Mouse (Mus musculus) liver, embryonic 12.5 days (tissue): ENCODE measurements around the gene Fmnl1. TPM values are rescaled to one million over a fixed set of nuclear protein-coding genes. Genes with fewer than 3 reads are reported as not detected.

Experiments
- ATAC-seq: fragments of 200-750 bp; cut with Nextera tagmentation; 2 replicates; pipeline ENCODE4 v1.8.0; 2017; ENCODE audit warnings: moderate number of reproducible peaks, mild to moderate bottlenecking, moderate library complexity
- H3K27ac ChIP-seq: fragments of 300-500 bp; sonication (generic); 2 replicates; pipeline ENCODE4 v1.5.1; 2016; ENCODE audit warnings: mild to moderate bottlenecking
- H3K27me3 ChIP-seq: fragments of 300-500 bp; sonication (generic); replicated peaks from 2 replicates; pipeline ENCODE4 v1.6.1; 2016; ENCODE audit warnings: mild to moderate bottlenecking, moderate library complexity
- H3K36me3 ChIP-seq: fragments of 300-500 bp; sonication (generic); 2 replicates; pipeline ENCODE4 v1.6.1; 2016; ENCODE audit warnings: mild to moderate bottlenecking, moderate library complexity
- H3K4me1 ChIP-seq: fragments of 300-500 bp; sonication (generic); 2 replicates; pipeline ENCODE4 v1.6.1; 2016
- H3K4me2 ChIP-seq: fragments of 300-500 bp; sonication (generic); 2 replicates; pipeline ENCODE4 v1.6.1; 2016; ENCODE audit warnings: mild to moderate bottlenecking, moderate library complexity
- H3K4me3 ChIP-seq: fragments of 300-500 bp; sonication (generic); 2 replicates; pipeline ENCODE4 v1.5.1; 2016; ENCODE audit warnings: mild to moderate bottlenecking, moderate library complexity
- H3K9ac ChIP-seq: fragments of 300-500 bp; sonication (generic); 2 replicates; pipeline ENCODE4 v1.6.1; 2016; ENCODE audit warnings: mild to moderate bottlenecking, moderate library complexity
- H3K9me3 ChIP-seq: fragments of 300-500 bp; sonication (generic); replicated peaks from 2 replicates; pipeline ENCODE4 v1.6.1; 2016; ENCODE audit warnings: mild to moderate bottlenecking, moderate library complexity
- WGBS: fragments of 180-500 bp; shearing (Covaris S2); methylation state at CpG from one replicate; pipeline ENCODE4 v1.1.7; 2016; ENCODE audit not compliant: insufficient replicate concordance; 5-methylcytosine and 5-hydroxymethylcytosine counted together
- polyA plus RNA-seq: library from polyadenylated mRNA; unstranded; fragments of >200 nt; fragmentation: Nextera tagmentation; extraction: Ambion mirVana; gene quantifications from 2 replicates; pipeline ENCODE4 v1.2.1, GENCODE M21; 2016

The Fmnl1 gene
- polyA plus RNA-seq, 1 experiment from 2014 or later = 5.2 TPM

DNA sequence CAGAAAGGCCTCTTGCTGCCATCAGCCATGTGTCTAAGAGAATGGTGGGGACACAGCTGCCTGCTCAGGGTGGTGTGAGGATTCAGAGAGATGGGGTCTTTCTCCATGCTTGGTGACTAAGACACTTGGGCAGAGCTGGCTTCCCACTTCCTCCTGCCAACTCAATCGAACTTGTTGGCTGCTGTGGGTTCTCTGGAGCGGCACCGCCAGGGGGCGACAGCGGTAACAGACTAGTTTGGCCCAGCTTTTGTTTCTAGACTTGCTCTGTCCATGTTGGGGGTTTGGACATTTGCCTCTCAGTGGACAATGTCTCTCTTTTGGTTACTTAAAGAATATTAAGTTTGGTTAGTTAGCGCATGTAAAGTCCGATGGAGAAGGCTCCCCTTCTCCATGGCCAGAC is 62.1 kb downstream of the Fmnl1 start:
- peaks cover 32% of the 10 kb centered on the region for H3K36me3 ChIP-seq
- H3K9me3 ChIP-seq = no peaks in the 10 kb centered on the region
- no peak overlapping the region for H3K27ac ChIP-seq
- H3K9ac ChIP-seq = no peak overlapping the region
- H3K4me2 ChIP-seq = no peak overlapping the region
- WGBS = 24% methylated on average over 7 of the region's 7 CpGs
- no peaks in the 10 kb centered on the region for H3K27me3 ChIP-seq
- H3K4me1 ChIP-seq = no peaks in the 10 kb centered on the region
- no peak for ATAC-seq
- H3K4me3 ChIP-seq = no peak overlapping the region

DNA sequence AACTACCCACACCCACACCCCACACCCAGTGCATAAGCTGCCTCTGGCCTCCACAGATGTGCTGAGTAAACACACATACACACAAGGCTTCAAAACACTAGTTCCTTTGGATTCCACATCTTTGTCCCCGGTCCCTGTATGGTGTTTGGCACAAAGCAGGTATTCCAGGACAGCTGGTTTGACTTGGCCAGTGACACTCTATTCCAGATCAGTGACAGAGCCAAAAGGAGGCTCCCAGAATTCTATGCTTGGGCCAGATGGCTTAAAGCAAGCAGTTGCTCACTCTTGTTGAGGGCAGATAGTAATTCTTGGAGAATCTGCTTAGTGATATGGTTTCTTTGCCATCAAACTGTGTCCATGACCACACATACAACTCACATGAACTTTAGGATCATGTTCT is 63.5 kb downstream of the Fmnl1 start:
- H3K36me3 ChIP-seq = peaks cover 37% of the 10 kb centered on the region
- no peak for ATAC-seq
- no peak overlapping the region for H3K4me3 ChIP-seq
- H3K4me1 ChIP-seq = no peaks in the 10 kb centered on the region
- no peak overlapping the region for H3K4me2 ChIP-seq
- no peaks in the 10 kb centered on the region for H3K9me3 ChIP-seq
- no peak overlapping the region for H3K27ac ChIP-seq
- H3K27me3 ChIP-seq = no peaks in the 10 kb centered on the region
- 55% methylated on average over 1 of the region's 1 CpGs for WGBS
- H3K9ac ChIP-seq = no peak overlapping the region

DNA sequence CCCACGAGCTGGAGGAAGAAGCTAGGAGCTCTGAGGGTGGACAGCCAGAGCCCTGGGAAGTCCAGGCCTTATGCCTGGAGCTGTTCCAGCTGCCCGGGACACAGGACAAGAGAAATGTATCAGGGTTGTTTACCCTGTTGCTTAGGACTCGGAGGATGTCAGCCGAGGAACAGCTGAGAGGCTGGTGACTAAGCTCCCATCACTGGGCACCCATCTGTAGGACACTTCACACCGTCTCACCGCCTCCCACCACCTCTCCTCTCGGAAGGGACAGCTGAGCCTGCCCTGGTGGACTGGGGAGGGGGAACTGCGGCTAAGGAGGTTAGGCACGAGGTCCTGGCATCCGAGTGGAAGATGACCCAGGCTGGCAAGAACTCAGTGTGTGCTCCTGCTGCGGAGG is 64.8 kb downstream of the Fmnl1 start:
- WGBS = 58% methylated on average over 11 of the region's 11 CpGs
- H3K27ac ChIP-seq = no peak overlapping the region

DNA sequence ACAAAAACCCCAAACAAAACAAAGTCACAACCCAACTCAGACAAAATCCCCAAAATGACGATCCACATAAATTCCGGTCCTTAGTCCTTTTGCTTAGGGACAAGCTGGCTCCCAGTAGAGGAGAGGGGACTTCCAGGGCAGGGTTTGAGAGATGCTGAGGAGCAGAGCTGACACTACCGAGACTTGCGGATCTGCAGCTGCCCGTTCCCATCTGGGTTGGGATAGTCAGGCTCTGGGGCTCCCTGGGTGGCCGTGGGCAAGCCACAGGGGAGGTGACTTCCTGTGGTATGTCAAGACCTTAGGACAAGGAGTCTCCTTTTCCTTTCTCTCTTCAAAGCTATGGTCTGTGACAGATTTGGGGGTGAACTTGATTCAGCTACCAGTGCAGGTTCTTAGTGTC is 65.5 kb downstream of the Fmnl1 start:
- 74% methylated on average over 6 of the region's 6 CpGs for WGBS
- H3K27me3 ChIP-seq = no peaks in the 10 kb centered on the region

More for the DNA sequence above, 64.8 kb downstream of the Fmnl1 start:
- no peaks in the 10 kb centered on the region for H3K27me3 ChIP-seq
- H3K4me1 ChIP-seq = peaks cover under 1% of the 10 kb centered on the region; the same call in 1 of the 2 replicates
- H3K4me2 ChIP-seq = no peak overlapping the region
- no peak for ATAC-seq
- no peaks in the 10 kb centered on the region for H3K9me3 ChIP-seq
- peaks cover 25% of the 10 kb centered on the region for H3K36me3 ChIP-seq
- H3K9ac ChIP-seq = no peak overlapping the region
- H3K4me3 ChIP-seq = no peak overlapping the region

DNA sequence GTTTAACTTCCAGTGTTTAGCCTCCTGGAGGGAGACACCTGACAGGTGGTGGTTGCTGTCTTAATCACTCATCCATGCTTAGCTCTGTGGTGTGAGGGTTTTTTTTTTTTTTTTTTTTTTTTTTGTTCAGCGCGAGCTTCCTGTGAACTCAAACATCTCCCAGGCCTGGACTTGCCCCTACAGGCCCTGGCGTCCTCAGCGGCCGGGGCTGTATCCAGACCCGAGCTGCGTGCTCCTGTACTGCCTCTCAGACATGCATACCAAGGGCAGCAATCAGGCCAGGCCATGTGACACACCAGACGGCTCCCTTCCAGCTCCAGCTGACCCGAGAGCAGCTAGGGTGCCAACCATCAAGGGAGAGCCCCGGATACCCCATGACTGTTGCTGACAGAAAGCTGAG is 66.0 kb downstream of the Fmnl1 start:
- H3K4me2 ChIP-seq = no peak overlapping the region
- peaks cover 20% of the 10 kb centered on the region for H3K36me3 ChIP-seq
- no peak for ATAC-seq
- 72% methylated on average over 10 of the region's 10 CpGs for WGBS
- H3K4me3 ChIP-seq = no peak overlapping the region
- H3K9ac ChIP-seq = no peak overlapping the region
- H3K4me1 ChIP-seq = peaks cover 6% of the 10 kb centered on the region
- no peak overlapping the region for H3K27ac ChIP-seq
- H3K27me3 ChIP-seq = no peaks in the 10 kb centered on the region
- H3K9me3 ChIP-seq = no peaks in the 10 kb centered on the region

More for the DNA sequence above, 65.5 kb downstream of the Fmnl1 start:
- Histone ChIP-seq H3K36me3 (peaks cover 20% of the 10 kb centered on the region), H3K4me1 (peaks cover 6% of the 10 kb centered on the region), H3K4me3 (no peak overlapping the region), H3K9me3 (no peaks in the 10 kb centered on the region), H3K27ac (no peak overlapping the region), H3K4me2 (no peak overlapping the region), H3K9ac (no peak overlapping the region)
- no peak for ATAC-seq

DNA sequence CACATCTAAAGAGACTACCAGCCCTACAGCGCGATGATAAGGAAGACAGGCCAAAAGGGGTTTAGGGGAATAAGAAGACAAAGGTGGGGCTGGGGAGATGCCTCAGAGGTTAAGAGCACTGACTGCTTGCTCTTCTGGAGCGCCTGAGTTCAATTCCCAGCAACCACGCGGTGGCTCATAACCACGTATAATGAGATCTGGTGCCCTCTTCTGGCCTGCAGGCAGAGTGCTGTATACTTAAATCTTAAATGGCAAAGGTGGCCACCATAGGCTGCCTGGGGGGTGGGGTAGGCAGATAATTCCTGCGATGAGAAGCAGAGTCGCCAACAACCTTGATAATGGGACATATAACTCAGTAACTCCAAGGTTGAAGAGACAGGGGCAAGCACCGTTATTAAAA is 66.8 kb downstream of the Fmnl1 start:
- Histone ChIP-seq H3K36me3 (peaks cover 20% of the 10 kb centered on the region), H3K9ac (no peak overlapping the region), H3K4me1 (peaks cover 6% of the 10 kb centered on the region), H3K27ac (no peak overlapping the region), H3K27me3 (no peaks in the 10 kb centered on the region), H3K4me2 (no peak overlapping the region), H3K9me3 (no peaks in the 10 kb centered on the region), H3K4me3 (no peak overlapping the region)
- no peak for ATAC-seq
- 54% methylated on average over 9 of the region's 9 CpGs for WGBS

DNA sequence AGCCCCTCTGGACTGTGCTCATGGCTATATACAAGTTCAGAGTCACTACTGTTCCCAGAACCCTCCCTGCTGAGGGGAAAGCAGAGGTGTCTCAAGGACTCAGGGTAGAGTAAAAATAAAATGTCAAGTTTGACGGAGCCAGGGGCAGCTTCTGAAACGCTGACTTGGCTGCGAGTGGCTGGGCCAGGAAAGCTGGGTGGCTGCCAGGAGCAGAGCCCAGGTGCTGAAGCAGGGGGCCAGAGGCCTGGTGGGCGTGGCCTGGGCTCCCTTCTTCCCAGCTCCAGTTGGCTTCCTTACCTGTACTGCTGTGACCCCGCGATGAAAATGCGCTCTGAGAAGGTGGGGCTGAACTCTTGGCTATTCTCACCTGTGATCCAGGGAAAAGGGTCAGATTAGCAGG is 69.8 kb downstream of the Fmnl1 start:
- ATAC-seq = no peak
- Histone ChIP-seq H3K36me3 (peaks cover 20% of the 10 kb centered on the region), H3K9me3 (no peaks in the 10 kb centered on the region), H3K4me2 (no peak overlapping the region), H3K27ac (no peak overlapping the region), H3K27me3 (no peaks in the 10 kb centered on the region), H3K4me3 (no peak overlapping the region), H3K4me1 (peaks cover 7% of the 10 kb centered on the region), H3K9ac (no peak overlapping the region)
- WGBS = 38% methylated on average over 7 of the region's 7 CpGs

DNA sequence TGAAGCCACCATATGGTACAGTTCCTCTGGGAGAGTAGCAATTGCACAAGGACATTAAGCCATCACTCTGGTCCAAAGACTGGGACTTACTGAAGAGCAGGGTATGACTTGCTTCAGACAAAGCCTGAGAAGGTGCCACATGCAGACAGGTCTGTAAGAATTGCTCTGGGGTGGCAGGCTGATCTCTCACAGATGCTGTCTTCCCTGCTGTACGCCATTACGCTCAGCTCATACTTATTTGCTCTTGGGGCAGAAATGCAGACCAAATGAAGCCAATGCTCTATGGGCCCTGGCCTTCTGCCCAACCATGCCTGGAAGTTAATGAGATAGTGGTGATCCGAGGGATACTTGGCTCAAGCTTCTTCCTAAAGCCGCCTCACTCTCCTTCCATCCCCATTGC is 73.9 kb downstream of the Fmnl1 start:
- H3K36me3 ChIP-seq = no peaks in the 10 kb centered on the region
- H3K27me3 ChIP-seq = no peaks in the 10 kb centered on the region
- no peak overlapping the region for H3K4me3 ChIP-seq
- no peak overlapping the region for H3K27ac ChIP-seq
- H3K9me3 ChIP-seq = no peaks in the 10 kb centered on the region
- 82% methylated on average over 4 of the region's 4 CpGs for WGBS
- no peak for ATAC-seq
- H3K9ac ChIP-seq = no peak overlapping the region
- no peak overlapping the region for H3K4me2 ChIP-seq
- peaks cover 21% of the 10 kb centered on the region for H3K4me1 ChIP-seq

DNA sequence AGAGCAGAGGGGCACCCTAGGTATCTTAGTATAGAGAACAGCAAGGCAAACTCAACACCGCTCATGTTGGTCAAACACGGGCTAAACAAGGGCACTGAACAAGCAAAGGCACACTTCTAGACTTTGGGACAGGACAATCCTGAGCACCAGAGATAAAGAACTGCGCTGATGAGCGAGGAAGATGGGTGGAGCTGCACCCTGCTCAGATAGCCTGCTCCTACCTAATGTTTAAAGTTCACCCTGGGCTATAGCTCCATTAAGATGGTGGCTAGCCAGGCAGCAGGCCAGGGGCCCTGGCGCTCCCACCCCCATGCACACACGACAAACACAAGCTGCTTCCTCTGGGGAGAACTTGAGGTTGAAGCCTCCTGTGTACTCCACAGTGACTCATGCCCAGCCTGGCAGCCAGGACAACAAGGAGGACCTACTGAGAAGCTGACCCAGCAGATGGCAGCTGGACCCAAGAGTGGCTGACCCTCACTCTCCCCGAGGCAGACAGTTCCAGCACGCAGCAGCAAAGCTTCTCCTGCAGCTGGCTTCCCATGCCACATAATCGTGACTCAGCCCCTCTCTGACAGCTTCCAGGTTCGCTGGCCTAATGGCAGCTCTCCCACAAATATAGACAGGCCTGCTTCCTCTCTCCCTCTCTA is 75.3 kb downstream of the Fmnl1 start:
- no peaks in the 10 kb centered on the region for H3K36me3 ChIP-seq
- peaks cover 15% of the 10 kb centered on the region for H3K4me1 ChIP-seq
- no peak overlapping the region for H3K9ac ChIP-seq
- H3K27me3 ChIP-seq = no peaks in the 10 kb centered on the region
- ATAC-seq = 0 out of 2 replicates have a peak, but pooled peaks have one; percentile 27
- WGBS = 30% methylated on average over 10 of the region's 10 CpGs
- no peaks in the 10 kb centered on the region for H3K9me3 ChIP-seq
- H3K4me2 ChIP-seq = no peak overlapping the region
- 0 out of 2 replicates have a peak overlapping the region, but pooled peaks have one; percentile 24 for H3K27ac ChIP-seq
- no peak overlapping the region for H3K4me3 ChIP-seq

DNA sequence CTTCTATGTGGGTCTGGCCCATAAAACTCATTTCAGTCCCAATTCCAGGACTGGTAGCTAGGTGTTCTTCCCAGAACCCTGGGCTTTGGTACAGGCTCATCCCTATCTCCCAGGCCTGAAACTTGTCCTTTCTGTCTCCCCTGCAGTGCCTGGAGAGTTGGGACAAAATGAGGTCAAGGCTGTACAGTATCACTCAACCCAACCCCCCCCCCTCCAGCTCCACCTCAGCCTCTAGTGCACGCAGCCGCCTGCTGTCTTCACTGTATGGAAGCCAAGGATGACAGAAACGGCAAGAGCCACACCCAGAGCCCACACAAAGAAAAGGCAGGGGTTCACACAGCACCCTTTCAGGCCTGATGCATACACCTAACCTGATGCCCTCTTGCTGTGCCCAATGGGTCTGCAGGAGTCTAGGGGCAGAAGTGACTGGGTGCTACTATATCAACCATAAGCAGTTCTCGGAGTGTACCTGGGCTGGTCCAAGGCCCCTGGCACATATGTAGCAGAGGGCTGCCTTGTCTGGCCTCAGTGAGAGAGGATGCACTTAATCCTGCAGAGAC is 75.9 kb downstream of the Fmnl1 start:
- Histone ChIP-seq H3K4me2 (no peak overlapping the region), H3K27ac (0 out of 2 replicates have a peak overlapping the region, but pooled peaks have one; percentile 24), H3K27me3 (no peaks in the 10 kb centered on the region), H3K9me3 (no peaks in the 10 kb centered on the region), H3K9ac (no peak overlapping the region), H3K4me1 (peaks cover 15% of the 10 kb centered on the region), H3K4me3 (no peak overlapping the region), H3K36me3 (no peaks in the 10 kb centered on the region)
- ATAC-seq = no peak
- WGBS = 61% methylated on average over 4 of the region's 4 CpGs

DNA sequence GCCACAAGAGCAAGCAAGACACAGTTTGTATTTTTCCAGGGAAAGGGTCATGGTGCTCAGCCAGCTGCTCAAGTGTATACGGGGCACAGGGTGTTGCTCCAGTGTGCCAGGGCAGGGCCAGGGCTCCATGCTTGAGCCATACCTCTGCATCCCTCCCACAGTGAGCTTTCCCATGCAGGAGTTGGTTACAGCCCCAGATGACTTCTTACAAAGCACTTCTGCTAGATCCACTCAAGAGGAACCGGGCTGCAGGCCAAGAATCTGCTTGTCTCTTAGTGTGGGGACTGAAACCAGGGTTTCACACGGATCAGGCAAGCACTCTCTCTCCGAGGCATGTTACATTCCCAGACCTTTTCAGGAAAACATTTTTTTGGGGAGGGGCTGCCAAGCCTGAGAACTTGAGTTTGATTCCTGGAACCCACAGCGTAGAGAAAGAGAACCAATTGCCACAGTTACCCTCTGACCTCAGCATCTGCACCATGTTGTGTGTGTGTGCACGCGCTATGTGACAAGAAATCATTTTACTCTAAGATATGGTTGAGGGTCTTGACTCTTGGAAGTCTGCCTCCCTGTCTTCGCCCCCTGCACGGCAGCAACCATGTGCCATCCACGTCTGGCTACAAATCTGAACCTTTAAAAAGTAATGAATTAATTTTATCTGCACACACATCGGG is 76.7 kb downstream of the Fmnl1 start:
- Histone ChIP-seq H3K36me3 (no peaks in the 10 kb centered on the region), H3K27me3 (no peaks in the 10 kb centered on the region), H3K4me3 (no peak overlapping the region), H3K9me3 (no peaks in the 10 kb centered on the region), H3K9ac (no peak overlapping the region), H3K4me1 (peaks cover 22% of the 10 kb centered on the region), H3K27ac (no peak overlapping the region), H3K4me2 (no peak overlapping the region)
- WGBS = 70% methylated on average over 11 of the region's 11 CpGs
- no peak for ATAC-seq
